Mouse (Mus musculus): ENCODE measurements around the gene Crhr2. TPM values are rescaled to one million over a fixed set of nuclear protein-coding genes. Genes with fewer than 3 reads are reported as not detected.

Crhr2 gene
- polyA plus RNA-seq (2014; fragmentation: Illumina TruSeq; extraction: RNeasy Lipid Tissue Mini Kit (QIAGEN cat#74804); ENCODE audit: insufficient read depth, low read depth, low replicate concordance), result 0.30 TPM

GRCm38 (mm10) chr6:55132794-55133193, at the start of gene Crhr2:
TSS of gene Crhr2 (minus strand) at chr6:55133016.

GRCm38 (mm10) chr6:55174741-55175181, 41.9 kb upstream of the Crhr2 start, which contains the start of gene Inmt:
TSS of gene Inmt (minus strand) at chr6:55175043.

Other genes starting within 250 kb of the Crhr2 start
- 16.4 TPM for gene Nod1, start 160.4 kb downstream of the Crhr2 start, polyA plus RNA-seq (2014; fragmentation: Illumina TruSeq; extraction: RNeasy Lipid Tissue Mini Kit (QIAGEN cat#74804); ENCODE audit: insufficient read depth, low read depth, low replicate concordance)
- gene Ggct, start 140.1 kb downstream of the Crhr2 start, polyA plus RNA-seq (2014; fragmentation: Illumina TruSeq; extraction: RNeasy Lipid Tissue Mini Kit (QIAGEN cat#74804); ENCODE audit: insufficient read depth, low read depth, low replicate concordance), result 9.5 TPM
- gene Gars, start 95.0 kb downstream of the Crhr2 start, polyA plus RNA-seq (2014; fragmentation: Illumina TruSeq; extraction: RNeasy Lipid Tissue Mini Kit (QIAGEN cat#74804); ENCODE audit: insufficient read depth, low read depth, low replicate concordance), result 36.5 TPM
- gene Inmt, start 42.0 kb upstream of the Crhr2 start, polyA plus RNA-seq (2014; fragmentation: Illumina TruSeq; extraction: RNeasy Lipid Tissue Mini Kit (QIAGEN cat#74804); ENCODE audit: insufficient read depth, low read depth, low replicate concordance), result 3,946 TPM
- 10.6 TPM for gene Mindy4, start 70.4 kb upstream of the Crhr2 start, polyA plus RNA-seq (2014; fragmentation: Illumina TruSeq; extraction: RNeasy Lipid Tissue Mini Kit (QIAGEN cat#74804); ENCODE audit: insufficient read depth, low read depth, low replicate concordance)
- 452 TPM for gene Aqp1, start 203.4 kb upstream of the Crhr2 start, polyA plus RNA-seq (2014; fragmentation: Illumina TruSeq; extraction: RNeasy Lipid Tissue Mini Kit (QIAGEN cat#74804); ENCODE audit: insufficient read depth, low read depth, low replicate concordance)
- gene Ghrhr, start 243.3 kb upstream of the Crhr2 start, polyA plus RNA-seq (2014; fragmentation: Illumina TruSeq; extraction: RNeasy Lipid Tissue Mini Kit (QIAGEN cat#74804); ENCODE audit: insufficient read depth, low read depth, low replicate concordance), result not detected